Mouse (Mus musculus) stomach, embryonic 16.5 days (tissue): ENCODE data around the gene Tenm4. TPM values are rescaled to one million over a fixed set of nuclear protein-coding genes. Genes with fewer than 3 reads are reported as not detected.
A peak's percentile ranks its signal among the peaks of the same experiment; 100 is the strongest.
"Not testable (repeated sequence)": the region's sequence is repeated elsewhere in the genome, so short reads cannot be mapped to it uniquely, and the experiment has no call there.

ENCODE experiments used
- ATAC-seq: fragments of 200-750 bp; cut with Nextera tagmentation; 2 replicates; pipeline ENCODE4 v1.8.0; 2017; ENCODE audit warnings: moderate number of reproducible peaks, moderate TSS enrichment; ENCODE audit not compliant: insufficient read depth, low FRiP score
- H3K27ac ChIP-seq: fragments of 300-500 bp; sonication (generic); 2 replicates; pipeline ENCODE4 v1.5.1; 2014; ENCODE audit warnings: low read length
- H3K27me3 ChIP-seq: fragments of 300-500 bp; sonication (generic); 2 replicates; pipeline ENCODE4 v1.6.1; 2014; ENCODE audit warnings: low read length, control low read depth, mixed read lengths; ENCODE audit not compliant: control insufficient read depth, insufficient read depth
- H3K36me3 ChIP-seq: fragments of 300-500 bp; sonication (generic); 2 replicates; pipeline ENCODE4 v1.6.1; 2014; ENCODE audit warnings: low read length; ENCODE audit not compliant: control insufficient read depth, insufficient read depth
- H3K4me1 ChIP-seq: fragments of 300-500 bp; sonication (generic); 2 replicates; pipeline ENCODE4 v1.6.1; 2014; ENCODE audit warnings: low read length, control low read depth, mixed read lengths; ENCODE audit not compliant: control insufficient read depth, insufficient read depth
- H3K4me2 ChIP-seq: fragments of 300-500 bp; sonication (generic); 2 replicates; pipeline ENCODE4 v1.6.1; 2014; ENCODE audit warnings: low read depth, low read length, mixed read lengths
- H3K4me3 ChIP-seq: fragments of 300-500 bp; sonication (generic); replicated peaks from 2 replicates; pipeline ENCODE4 v1.5.1; 2014; ENCODE audit warnings: mild to moderate bottlenecking, low read length
- H3K9ac ChIP-seq: fragments of 300-500 bp; sonication (generic); 2 replicates; pipeline ENCODE4 v1.6.1; 2014; ENCODE audit warnings: low read length
- H3K9me3 ChIP-seq: fragments of 300-500 bp; sonication (generic); replicated peaks from 2 replicates; pipeline ENCODE4 v1.6.1; 2016; ENCODE audit warnings: low read length, control low read depth; ENCODE audit not compliant: control insufficient read depth
- WGBS: fragments of 180-500 bp; shearing (Covaris S2); extraction: QIAGEN DNeasy Blood & Tissue Kit; methylation state at CpG from one replicate; pipeline ENCODE4 v1.1.7; 2014; 5-methylcytosine and 5-hydroxymethylcytosine counted together
- polyA plus RNA-seq: library from polyadenylated mRNA; unstranded; fragments of >200 nt; fragmentation: Nextera tagmentation; extraction: Ambion mirVana; gene quantifications from 2 replicates; pipeline ENCODE4 v1.2.1, GENCODE M21; 2015

Tenm4 gene
- polyA plus RNA-seq, 1 experiment from 2014 or later = 22.7 TPM

DNA sequence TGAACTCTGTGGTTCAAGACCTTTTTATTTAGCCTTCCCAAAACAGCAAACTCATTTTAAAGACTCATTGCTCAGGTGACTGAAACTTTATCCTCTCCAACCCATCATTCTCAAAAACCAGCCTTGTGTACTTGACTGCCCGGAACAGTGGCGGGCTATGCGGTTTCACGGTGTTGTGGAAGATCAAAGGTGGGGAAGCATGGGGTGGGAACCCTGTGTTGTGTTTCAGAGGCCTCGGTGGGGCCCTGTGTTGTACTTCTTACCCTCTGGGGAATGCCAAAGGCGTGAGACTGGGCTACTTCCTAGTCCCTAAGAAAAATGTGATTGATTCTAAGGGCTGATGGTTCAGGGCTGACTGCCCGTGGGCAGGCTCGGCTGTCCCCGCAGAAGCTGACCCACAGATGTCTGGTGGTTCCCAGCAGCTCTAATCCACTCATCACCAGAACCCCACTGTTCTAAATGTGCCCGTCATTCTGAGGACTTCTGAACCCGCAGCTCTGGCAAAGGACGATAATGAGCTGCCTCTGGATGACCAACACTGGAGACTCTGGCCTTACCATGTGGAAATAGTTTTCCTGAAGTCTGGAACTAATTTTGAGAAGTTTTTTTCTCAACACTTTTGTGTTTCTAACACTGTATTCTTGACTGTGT is 739.4 kb downstream of the Tenm4 start:
- no peak overlapping the region for H3K4me2 ChIP-seq
- no peaks in the 10 kb centered on the region for H3K27me3 ChIP-seq
- no peak overlapping the region for H3K9ac ChIP-seq
- ATAC-seq = no peak
- H3K27ac ChIP-seq = no peak overlapping the region
- H3K36me3 ChIP-seq = no peaks in the 10 kb centered on the region
- no peaks in the 10 kb centered on the region for H3K4me1 ChIP-seq
- H3K9me3 ChIP-seq = no peaks in the 10 kb centered on the region
- WGBS = 72% methylated on average over 12 of the region's 12 CpGs
- H3K4me3 ChIP-seq = no peak overlapping the region

DNA sequence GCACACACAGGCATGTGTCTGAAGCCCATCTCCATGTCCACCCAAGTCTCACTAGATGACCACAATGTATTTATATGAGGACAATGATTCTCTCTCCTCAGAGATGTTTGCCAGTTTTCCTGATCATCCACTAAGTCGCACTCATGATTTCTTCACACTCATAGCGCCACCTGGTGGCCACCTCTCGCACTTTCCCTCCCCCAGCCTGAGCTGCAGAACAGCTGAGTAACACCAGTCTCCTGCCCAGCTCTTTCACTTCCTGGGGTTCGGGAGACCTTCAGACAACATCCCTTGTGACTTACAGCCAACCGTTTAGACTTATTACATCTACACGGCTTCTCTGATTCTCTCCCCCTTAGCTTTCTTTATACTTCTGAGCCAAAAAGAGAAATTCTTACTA is 743.0 kb downstream of the Tenm4 start:
- H3K4me3 ChIP-seq = no peak overlapping the region
- H3K4me1 ChIP-seq = no peaks in the 10 kb centered on the region
- WGBS = under 1% methylated on average over 6 of the region's 6 CpGs
- no peaks in the 10 kb centered on the region for H3K9me3 ChIP-seq
- no peaks in the 10 kb centered on the region for H3K27me3 ChIP-seq
- H3K9ac ChIP-seq = no peak overlapping the region
- H3K4me2 ChIP-seq = no peak overlapping the region
- H3K27ac ChIP-seq = no peak overlapping the region
- peak; percentile 48; the same call in 1 of the 2 replicates for ATAC-seq
- H3K36me3 ChIP-seq = no peaks in the 10 kb centered on the region

DNA sequence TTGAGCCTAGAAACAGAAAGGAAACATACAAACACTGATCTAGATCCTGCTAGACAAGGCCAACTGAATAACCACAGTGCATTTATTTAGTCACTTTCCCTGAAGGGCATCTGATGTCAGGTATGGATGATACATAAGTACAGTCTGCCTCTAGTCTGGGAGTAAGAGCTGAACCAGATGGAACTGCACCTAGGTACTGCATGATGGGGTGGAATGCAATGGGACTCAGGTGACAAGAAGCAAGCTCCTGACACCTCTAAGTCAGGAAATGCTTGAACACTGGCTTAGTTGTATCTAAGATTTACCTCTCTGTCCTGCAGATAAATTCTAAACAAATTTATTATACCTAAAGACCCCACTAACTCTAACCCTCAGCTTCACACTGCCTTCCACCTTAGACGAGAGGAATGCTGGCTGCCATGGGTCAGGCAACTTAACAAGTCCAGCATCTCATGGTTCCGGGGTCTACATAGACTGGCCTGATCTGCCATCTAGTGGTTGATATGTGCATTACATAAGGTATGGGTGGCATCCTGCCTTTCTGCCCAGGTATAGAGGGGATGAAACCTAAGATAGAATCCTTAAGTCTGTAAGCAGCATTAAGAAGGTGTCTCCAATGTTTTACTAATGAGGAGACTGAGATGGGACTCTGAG is 744.5 kb downstream of the Tenm4 start:
- H3K4me1 ChIP-seq = no peaks in the 10 kb centered on the region
- peak; percentile 33; the same call in 1 of the 2 replicates for ATAC-seq
- no peak overlapping the region for H3K4me2 ChIP-seq

GRCm38 (mm10) chr7:96920447-96921095 is 749.5 kb downstream of the Tenm4 start:
- Histone ChIP-seq H3K27ac (no peak overlapping the region), H3K4me2 (no peak overlapping the region), H3K9me3 (no peaks in the 10 kb centered on the region), H3K27me3 (no peaks in the 10 kb centered on the region), H3K4me3 (no peak overlapping the region), H3K9ac (no peak overlapping the region), H3K4me1 (no peaks in the 10 kb centered on the region), H3K36me3 (no peaks in the 10 kb centered on the region)
- ATAC-seq = no peak
- 83% methylated on average over 7 of the region's 7 CpGs for WGBS

More for the DNA sequence above, 744.5 kb downstream of the Tenm4 start:
- Histone ChIP-seq H3K4me3 (no peak overlapping the region), H3K36me3 (no peaks in the 10 kb centered on the region), H3K27ac (no peak overlapping the region), H3K9ac (no peak overlapping the region), H3K9me3 (no peaks in the 10 kb centered on the region), H3K27me3 (no peaks in the 10 kb centered on the region)
- 1% methylated on average over 2 of the region's 2 CpGs for WGBS

DNA sequence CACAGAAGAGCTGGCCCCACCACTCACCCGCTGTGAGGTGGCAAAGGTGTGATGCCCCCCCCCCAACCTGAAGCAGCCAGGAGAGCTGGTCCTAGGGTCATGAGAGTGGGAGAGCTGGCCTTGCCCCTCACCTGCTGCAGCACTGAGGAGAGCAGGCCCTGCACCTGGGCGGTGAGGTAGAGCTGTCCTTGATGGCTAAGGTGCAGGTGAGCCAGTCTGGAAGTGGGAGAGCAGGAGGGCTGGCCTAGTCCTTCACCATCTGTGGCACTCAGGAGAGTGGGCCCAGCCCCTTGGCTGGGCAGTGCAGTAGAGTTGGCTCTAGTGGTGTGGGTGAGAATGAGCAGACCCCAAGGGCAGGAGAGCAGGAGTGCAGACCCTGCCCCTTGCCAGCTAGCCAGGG is 751.9 kb downstream of the Tenm4 start:
- H3K9me3 ChIP-seq = no peaks in the 10 kb centered on the region
- H3K4me1 ChIP-seq = no peaks in the 10 kb centered on the region
- no peaks in the 10 kb centered on the region for H3K27me3 ChIP-seq
- 88% methylated on average over 2 of the region's 2 CpGs for WGBS
- H3K36me3 ChIP-seq = no peaks in the 10 kb centered on the region
- H3K27ac ChIP-seq = no peak overlapping the region
- ATAC-seq = no peak
- H3K9ac ChIP-seq = no peak overlapping the region
- H3K4me2 ChIP-seq = no peak overlapping the region
- no peak overlapping the region for H3K4me3 ChIP-seq

DNA sequence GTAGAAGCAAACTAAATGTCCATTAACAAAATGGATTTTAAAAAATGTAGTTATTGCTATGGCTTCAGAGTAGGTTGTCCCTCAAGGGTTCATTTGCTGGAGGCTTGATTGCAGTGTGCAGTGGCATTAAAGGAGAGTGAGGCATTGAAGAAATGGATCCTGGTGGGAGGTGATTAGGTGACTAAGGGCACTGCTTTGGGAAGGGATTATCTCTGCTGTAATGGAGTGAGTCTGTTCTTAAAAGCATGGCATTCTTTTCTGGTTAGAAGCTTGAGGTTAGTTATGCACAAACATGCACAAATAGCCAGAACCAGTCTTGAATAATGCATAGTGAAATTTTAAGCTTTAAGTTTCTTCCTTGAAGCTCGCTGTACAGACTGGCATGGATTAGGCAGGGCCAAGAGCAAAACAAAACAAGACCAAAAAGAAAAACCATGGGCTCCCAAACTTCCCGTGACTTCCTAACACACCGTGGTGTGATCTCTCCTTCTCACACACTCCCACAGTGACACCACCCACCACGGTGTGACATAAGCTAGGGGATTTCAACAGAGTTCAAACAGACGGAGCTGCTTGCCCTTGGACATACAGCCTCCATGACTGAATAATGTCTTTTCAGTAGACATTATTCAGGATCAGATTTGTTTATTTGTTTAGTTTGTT is 772.8 kb downstream of the Tenm4 start:
- no peak for ATAC-seq
- Histone ChIP-seq H3K27me3 (no peaks in the 10 kb centered on the region), H3K4me3 (no peak overlapping the region), H3K4me2 (no peak overlapping the region), H3K27ac (no peak overlapping the region), H3K4me1 (no peaks in the 10 kb centered on the region), H3K36me3 (no peaks in the 10 kb centered on the region), H3K9ac (no peak overlapping the region), H3K9me3 (no peaks in the 10 kb centered on the region)
- WGBS = 67% methylated on average over 5 of the region's 5 CpGs

DNA sequence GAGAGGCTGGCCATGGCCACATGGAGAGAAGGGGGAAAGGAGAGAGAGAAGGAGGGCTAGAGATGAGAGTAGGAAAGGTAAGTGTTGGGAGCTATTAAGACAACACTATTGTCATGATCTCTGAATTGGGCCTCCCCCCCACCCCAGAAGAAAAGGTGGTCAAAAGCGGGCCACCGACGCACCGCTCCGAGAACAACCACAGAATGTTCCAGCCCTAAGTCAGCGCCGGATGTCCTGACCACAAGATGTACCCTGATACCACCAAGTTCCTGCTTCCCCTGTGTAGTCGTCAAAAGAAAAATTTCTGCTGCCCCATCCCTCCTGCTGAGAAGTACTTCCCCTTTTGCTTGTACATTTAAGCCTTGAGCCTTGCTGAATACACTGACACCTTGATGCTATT is 775.5 kb downstream of the Tenm4 start:
- not testable (repeated sequence) for H3K27me3 ChIP-seq, H3K27ac ChIP-seq, H3K4me1 ChIP-seq, H3K36me3 ChIP-seq, H3K4me3 ChIP-seq, H3K9me3 ChIP-seq, ATAC-seq, H3K4me2 ChIP-seq, H3K9ac ChIP-seq
- WGBS = 89% methylated on average over 8 of the region's 8 CpGs

DNA sequence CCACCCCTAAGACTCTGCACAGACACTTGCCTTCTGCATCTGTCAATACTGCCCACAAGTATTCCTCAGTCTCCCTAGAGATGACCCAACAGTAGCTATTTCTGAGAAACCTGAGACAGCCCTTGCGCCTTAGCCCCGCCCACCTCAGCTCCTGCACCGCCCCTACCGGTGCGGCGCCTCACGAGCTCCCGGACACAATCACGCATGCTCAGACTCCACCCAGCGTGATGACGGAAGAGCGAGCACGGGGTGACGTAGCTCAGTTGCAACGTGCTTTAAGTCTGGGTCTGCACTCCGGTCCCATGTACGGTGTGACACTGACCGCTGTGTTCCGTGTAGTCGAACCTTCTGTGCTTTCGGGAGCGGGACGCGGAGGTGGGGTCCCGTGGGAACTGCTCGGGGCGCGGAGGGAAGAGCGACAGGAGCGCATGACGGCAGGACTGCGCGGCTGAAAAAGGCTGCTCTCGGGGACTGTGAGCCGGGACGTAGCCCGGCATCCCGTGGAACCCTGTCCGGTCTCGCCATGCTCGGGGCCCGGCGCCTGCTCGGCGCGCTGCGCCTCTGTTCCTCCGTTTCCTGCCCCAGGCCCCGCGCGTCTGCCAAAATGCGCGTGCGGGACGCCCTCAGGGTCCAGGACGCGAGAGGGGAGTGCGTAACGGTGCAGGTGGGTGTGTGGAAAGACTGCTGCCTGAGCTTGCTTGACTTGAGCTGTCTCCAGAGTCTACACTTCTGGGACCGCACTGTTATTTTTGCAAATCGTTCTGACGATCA is 780.4 kb downstream of the Tenm4 start, which contains the start of gene Nars2:
TSS of gene Nars2 (plus strand) at position 225 of the 771 bp plus-strand sequence.
- Histone ChIP-seq H3K36me3 (no peaks in the 10 kb centered on the region), H3K27me3 (no peaks in the 10 kb centered on the region), H3K4me3 (peak within 1 kb of the TSS; percentile 97), H3K9ac (peak within 1 kb of the TSS; percentile 87), H3K4me1 (peaks cover 8% of the 10 kb centered on the region), H3K4me2 (peak within 1 kb of the TSS; percentile 88), H3K9me3 (no peaks in the 10 kb centered on the region), H3K27ac (peak within 1 kb of the TSS; percentile 76)
- ATAC-seq = peak; percentile 100
- WGBS = under 1% methylated on average over 62 of the region's 62 CpGs
